Mouse (Mus musculus) left cerebral cortex, adult 9 months (tissue): ENCODE data around the gene Lrrc30.

Experiments used
- DNase-seq, 2 experiments: peaks; one replicate each; pipeline ENCODE4 v3.0.0; 2022; ENCODE audit warnings: low spot score in 2 of 2

Gene Lrrc30

DNA sequence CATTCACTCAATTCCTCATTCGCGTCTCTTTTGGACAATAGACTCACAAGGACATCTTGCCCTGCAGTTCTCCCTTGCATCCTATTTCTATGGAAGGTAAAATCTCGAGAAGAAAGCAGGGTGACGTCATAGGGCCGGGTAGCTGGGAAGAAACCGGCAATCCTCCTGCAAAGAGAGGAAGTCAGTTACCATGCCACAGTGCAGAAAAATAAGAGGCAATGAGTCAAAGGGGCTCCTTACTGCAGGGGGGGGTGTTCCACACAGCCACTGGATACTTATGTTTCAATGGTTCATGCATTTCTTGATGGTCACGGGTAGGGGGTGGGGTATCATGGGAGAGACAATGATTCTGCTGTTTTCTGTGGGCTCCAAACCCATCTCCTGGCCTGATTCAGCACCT, 49.1 kb downstream of the Lrrc30 start:
- no peak for DNase-seq

DNA sequence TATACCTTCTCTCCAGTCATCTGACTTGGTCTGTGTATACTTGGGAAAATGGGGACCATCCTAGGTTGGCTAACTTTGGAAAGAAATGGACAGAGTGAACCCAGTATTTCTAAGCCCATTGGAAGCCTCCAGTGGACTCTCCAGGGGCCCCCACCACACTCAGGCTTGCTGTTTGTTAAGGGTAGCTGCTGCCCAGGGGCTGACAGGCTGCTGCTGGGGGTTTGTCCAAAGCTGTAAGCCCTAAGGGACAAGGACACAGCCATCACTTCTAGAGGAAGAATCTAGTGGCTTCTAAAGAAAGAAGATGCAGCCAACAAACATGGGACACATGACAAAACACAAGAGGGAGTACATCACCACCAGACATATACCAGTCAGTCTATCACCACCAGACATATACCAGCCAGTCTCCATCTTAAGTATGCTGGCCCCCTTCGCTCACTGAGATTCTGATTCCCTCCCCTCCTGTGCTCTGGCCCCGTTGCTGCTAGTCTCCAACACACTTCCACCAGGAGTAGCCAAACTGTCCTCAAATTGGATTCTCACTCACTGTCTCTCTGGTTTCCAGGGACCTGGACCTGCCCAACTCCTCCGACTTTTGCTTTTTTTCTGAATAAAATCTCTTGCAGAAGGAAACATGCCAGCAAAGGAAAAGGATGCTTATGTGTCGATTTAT, 49.7 kb downstream of the Lrrc30 start:
- DNase-seq = no peak

- DNase-seq = no peak
These were observed 50.7 kb downstream of the Lrrc30 start for GRCm38 (mm10) chr17:67581839-67582238.
